In the genomic region with DNA sequence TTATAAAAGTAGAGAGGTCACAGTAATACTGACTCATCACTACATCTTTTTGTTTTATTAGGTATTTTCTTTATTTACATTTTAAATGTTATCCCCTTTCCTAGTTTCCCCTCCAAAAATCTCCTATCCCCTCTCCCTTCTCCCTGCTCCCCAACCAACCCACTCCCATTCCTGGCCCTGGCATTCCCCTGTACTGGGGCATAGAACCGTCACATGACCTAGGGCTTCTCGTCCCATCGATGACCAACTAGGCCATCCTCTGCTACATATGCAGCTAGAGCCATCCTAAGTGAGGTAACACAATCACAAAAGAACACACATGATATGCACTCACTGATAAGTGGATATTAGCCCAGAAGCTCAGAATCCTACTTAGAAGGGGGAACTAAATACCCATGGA, we compare ENCODE assay signal across 18 mouse cellular contexts. TPM values are rescaled to one million over a fixed set of nuclear protein-coding genes. Genes with fewer than 3 reads are reported as not detected.
DNase-seq lines count a peak whose midpoint lies in the region; ATAC-seq and TF ChIP-seq lines count a peak whose summit lies in the region.
"Not testable (repeated sequence)": the region's sequence is repeated elsewhere in the genome, so short reads cannot be mapped to it uniquely, and the experiment has no call there.
"Had no signal": no experiment of that assay in that cellular context is flagged by ENCODE, and none has a peak within 500 bp of the region (broad histone marks: within the 10 kb centered on the region; RNA-seq: fewer than 3 reads in every experiment).

No protein-coding gene starts in this region.

- H3K79me2 ChIP-seq in MEL (ENCODE audit: control insufficient read depth, insufficient read depth, low read length, poor library complexity), result not testable (repeated sequence)

- not testable (repeated sequence) for H3K4me3 ChIP-seq in MEL (ENCODE audit: control insufficient read depth in 1 of 2, insufficient read depth in 1 of 2, low read depth in 2 of 2, low read length in 2 of 2); liver, embryonic 12.5 days; liver, embryonic 13.5 days (replicated peaks); liver, embryonic 14.5 days (ENCODE audit: insufficient read depth in 1 of 2, low read depth in 2 of 2, low read length in 2 of 2); liver, embryonic 15.5 days (replicated peaks); midbrain, embryonic 11.5 days (ENCODE audit: low read depth, low read length)

- H3K4me2 ChIP-seq in liver, embryonic 12.5 days; liver, embryonic 13.5 days; liver, embryonic 14.5 days (ENCODE audit: low read depth); liver, embryonic 15.5 days; midbrain, embryonic 11.5 days: not testable (repeated sequence)

- H3K9ac ChIP-seq in MEL (ENCODE audit: control insufficient read depth, low read depth, low read length, poor library complexity, severe bottlenecking); liver, embryonic 12.5 days; liver, embryonic 14.5 days (replicated peaks); liver, embryonic 15.5 days; midbrain, embryonic 11.5 days (ENCODE audit: low read length): not testable (repeated sequence)
- peak overlapping the region; percentile 36; the same call in 1 of the 2 replicates for H3K9ac ChIP-seq in liver, embryonic 13.5 days

- not testable (repeated sequence) for H3K27ac ChIP-seq in MEL (ENCODE audit: control insufficient read depth, low read depth, low read length); midbrain, embryonic 11.5 days (ENCODE audit: low read depth, low read length)
- H3K27ac ChIP-seq in liver, embryonic 12.5 days, result peak overlapping the region; percentile 66
- peak overlapping the region; percentile 66 for H3K27ac ChIP-seq in liver, embryonic 13.5 days
- H3K27ac ChIP-seq in liver, embryonic 14.5 days, result 0 out of 2 replicates have a peak overlapping the region, but pooled peaks have one; percentile 25
- H3K27ac ChIP-seq in liver, embryonic 15.5 days (replicated peaks), result peak overlapping the region; percentile 48; the same call in 1 of the 2 replicates

- peaks cover 0 to 10% of the 10 kb centered on the region in 2 experiments; a peak in 2 of 4 replicates for H3K36me3 ChIP-seq in MEL (ENCODE audit: control insufficient read depth in 1 of 2, insufficient read depth in 2 of 2, low read length in 2 of 2)
- H3K36me3 ChIP-seq in liver, embryonic 12.5 days; liver, embryonic 13.5 days; liver, embryonic 14.5 days (replicated peaks; ENCODE audit: control insufficient read depth, insufficient read depth, low read depth); liver, embryonic 15.5 days (replicated peaks); midbrain, embryonic 11.5 days (ENCODE audit: control insufficient read depth, insufficient read depth, low read length): not testable (repeated sequence)

- DNase-seq in MEL (ENCODE audit: low read depth, low spot score); liver, embryonic 13.5 days; liver, embryonic 14.5 days (ENCODE audit: low read depth in 3 of 3, low spot score in 3 of 3): not testable (repeated sequence)
- DNase-seq in heart, adult 11 months, result peak; percentile 64
- peak; percentile 39 for DNase-seq in midbrain, embryonic 11.5 days (ENCODE audit: low spot score, missing footprints)

- TF ChIP-seq RAD21 in MEL (IDR thresholded peaks at IDR 0.05; ENCODE audit: low read depth, low read length), result not testable (repeated sequence)

- not testable (repeated sequence) for ATAC-seq in liver, embryonic 12.5 days; liver, embryonic 13.5 days (ENCODE audit: low read depth); liver, embryonic 14.5 days (ENCODE audit: insufficient read depth); liver, embryonic 15.5 days (ENCODE audit: insufficient read depth); midbrain, embryonic 11.5 days (ENCODE audit: low FRiP score)

- not testable (repeated sequence) for TF ChIP-seq CTCF in MEL (IDR thresholded peaks at IDR 0.05 in 2 of 3, conservative IDR thresholded peaks at IDR 0.05 in 1 of 3; ENCODE audit: control insufficient read depth in 1 of 3, insufficient read depth in 1 of 3, low read depth in 2 of 3, low read length in 3 of 3, poor library complexity in 1 of 3, severe bottlenecking in 1 of 3); liver, embryonic 14.5 days (IDR thresholded peaks at IDR 0.05; ENCODE audit: low read depth)

- H3K9me3 ChIP-seq in MEL (replicated peaks; ENCODE audit: insufficient read depth, low read length); liver, embryonic 12.5 days (replicated peaks); liver, embryonic 13.5 days (replicated peaks); liver, embryonic 14.5 days (ENCODE audit: control insufficient read depth, low read length); liver, embryonic 15.5 days (replicated peaks); midbrain, embryonic 11.5 days (ENCODE audit: control insufficient read depth, low read length): not testable (repeated sequence)

- not testable (repeated sequence) for TF ChIP-seq POLR2A in MEL (IDR thresholded peaks at IDR 0.05; ENCODE audit: control insufficient read depth in 1 of 2, insufficient read depth in 1 of 2, low read depth in 1 of 2, low read length in 2 of 2, poor library complexity in 1 of 2)

- TF ChIP-seq EP300 in MEL (IDR thresholded peaks at IDR 0.05; ENCODE audit: low read depth in 1 of 2, low read length in 2 of 2), result 0 out of 4 replicates have a peak, but pooled peaks of 1 of the 2 experiments have one; percentile 11
- peak; percentile 44 for TF ChIP-seq EP300 in liver, embryonic 14.5 days (IDR thresholded peaks at IDR 0.05; ENCODE audit: low read depth)

- H3K27me3 ChIP-seq in MEL (ENCODE audit: control insufficient read depth in 1 of 2, insufficient read depth in 2 of 2, low read length in 2 of 2); liver, embryonic 12.5 days (replicated peaks); liver, embryonic 13.5 days; liver, embryonic 14.5 days (ENCODE audit: control insufficient read depth, insufficient read depth, low read length); liver, embryonic 15.5 days; midbrain, embryonic 11.5 days (ENCODE audit: control insufficient read depth, insufficient read depth, low read length): not testable (repeated sequence)

- H3K4me1 ChIP-seq in MEL (ENCODE audit: control insufficient read depth in 1 of 2, insufficient read depth in 2 of 2, low read length in 2 of 2), result peaks cover 6 to 27% of the 10 kb centered on the region in 2 experiments; a peak in 3 of 4 replicates
- peaks cover 58% of the 10 kb centered on the region for H3K4me1 ChIP-seq in liver, embryonic 12.5 days
- H3K4me1 ChIP-seq in liver, embryonic 13.5 days (replicated peaks), result peaks cover 76% of the 10 kb centered on the region
- peaks cover 27 to 43% of the 10 kb centered on the region in 2 experiments for H3K4me1 ChIP-seq in liver, embryonic 14.5 days (replicated peaks; ENCODE audit: control insufficient read depth in 2 of 2, insufficient read depth in 2 of 2, low read length in 1 of 2)
- peaks cover 57% of the 10 kb centered on the region for H3K4me1 ChIP-seq in liver, embryonic 15.5 days (replicated peaks)
- not testable (repeated sequence) for H3K4me1 ChIP-seq in midbrain, embryonic 11.5 days (ENCODE audit: control insufficient read depth, insufficient read depth, low read length)

- WGBS in liver, embryonic 12.5 days (ENCODE audit: insufficient replicate concordance), result 51% methylated on average over 3 of the region's 3 CpGs
- WGBS in liver, embryonic 13.5 days (ENCODE audit: insufficient replicate concordance), result 37% methylated on average over 3 of the region's 3 CpGs
- WGBS in liver, embryonic 14.5 days (ENCODE audit: insufficient replicate concordance), result 38% methylated on average over 3 of the region's 3 CpGs
- 43% methylated on average over 3 of the region's 3 CpGs for WGBS in liver, embryonic 15.5 days (ENCODE audit: insufficient replicate concordance)
- WGBS in midbrain, embryonic 11.5 days, result 85% methylated on average over 3 of the region's 3 CpGs

TF ChIP-seq in MEL, 35 proteins besides CTCF, POLR2A, EP300 and RAD21:
- TF ChIP-seq USF1 (IDR thresholded peaks at IDR 0.05; ENCODE audit: low read depth, low read length), result peak; percentile 57; the same call in 1 of the 2 replicates

RNA-seq across cellular contexts. Expression of a gene that starts 14.2 kb away (rescaled TPM):
- total RNA-seq in MEL (2012; rRNA removed), result 9.0 and 9.7 TPM in 2 replicates
- 1 to 10 TPM in 1 of 2 experiments, not detected in 1; 5.7 TPM for polyA plus RNA-seq in MEL (2012; ENCODE audit: insufficient read depth in 1 of 2, insufficient read length in 2 of 2, low read depth in 1 of 2, low replicate concordance in 2 of 2, missing spikeins in 1 of 2)
- 5.3 and 6.4 TPM in 2 replicates for polyA plus RNA-seq in liver, embryonic 12.5 days (2016; fragmentation: Nextera tagmentation; extraction: Ambion mirVana)
- 6.4 TPM in 2 replicates for polyA plus RNA-seq in liver, embryonic 13.5 days (2015; fragmentation: Nextera tagmentation; extraction: Ambion mirVana)
- polyA plus RNA-seq in liver, embryonic 14.5 days (2012; rRNA removed), result 0.88 and 1.4 TPM in 2 replicates
- 3.9 and 5.8 TPM in 2 replicates for polyA plus RNA-seq in liver, embryonic 14.5 days (2014; fragmentation: Nextera tagmentation; extraction: Ambion mirVana)
- polyA plus RNA-seq in liver, embryonic 15.5 days (2015; fragmentation: Nextera tagmentation; extraction: Ambion mirVana), result 2.6 and 3.0 TPM in 2 replicates
- 0.29 and 0.44 TPM in 2 replicates for polyA plus RNA-seq in midbrain, embryonic 11.5 days (2014; fragmentation: Nextera tagmentation; extraction: Ambion mirVana)
- total RNA-seq: adrenal gland, adult 18-20 months; adrenal gland, adult 2 months; adrenal gland, adult 8-10 months; adrenal gland, postnatal 10 days; adrenal gland, postnatal 14 days; adrenal gland, postnatal 25 days; adrenal gland, postnatal 36 days; adrenal gland, postnatal 4 days; ES-E14 had no signal
- polyA plus RNA-seq: adrenal gland, adult 2 months; CD4-positive, CD25-positive, alpha-beta regulatory T cell, adult 4 months; cerebellum, adult 2 months had no signal
